Mouse (Mus musculus) bone marrow, adult 2 months (tissue): ENCODE results near the gene Pramel7. TPM values are rescaled to one million over a fixed set of nuclear protein-coding genes. Genes with fewer than 3 reads are reported as not detected.
"Not testable (repeated sequence)": the region's sequence is repeated elsewhere in the genome, so short reads cannot be mapped to it uniquely, and the experiment has no call there.

Source experiments
- H3K27ac ChIP-seq: fragments of 200-500 bp; 2 replicates; pipeline ENCODE4 v1.5.1; 2012; ENCODE audit warnings: low read depth, mild to moderate bottlenecking, control low read depth, inconsistent platforms, low read length; ENCODE audit not compliant: control insufficient read depth, poor library complexity, insufficient read depth
- H3K4me1 ChIP-seq: fragments of 200-500 bp; 2 replicates; pipeline ENCODE4 v1.6.1; 2011; ENCODE audit warnings: low read length; ENCODE audit not compliant: control insufficient read depth, insufficient read depth
- H3K4me3 ChIP-seq: fragments of 200-500 bp; replicated peaks from 2 replicates; pipeline ENCODE3; 2011; ENCODE audit warnings: mild to moderate bottlenecking, low read depth, low read length, control low read depth; ENCODE audit not compliant: control insufficient read depth
- CTCF ChIP-seq: fragments of 200-500 bp; IDR thresholded peaks from 2 replicates; pipeline ENCODE4 v1.5.1; 2011; ENCODE audit warnings: low read length, control low read depth; ENCODE audit not compliant: control insufficient read depth, insufficient read depth
- POLR2A ChIP-seq: fragments of 200-500 bp; IDR thresholded peaks from 2 replicates; pipeline ENCODE4 v1.6.1; 2011; ENCODE audit warnings: low read depth, mild to moderate bottlenecking, control low read depth, low read length, borderline replicate concordance; ENCODE audit not compliant: control insufficient read depth
- WGBS: fragments of 180-500 bp; shearing (Covaris S2); methylation state at CpG from one replicate; pipeline ENCODE4 v1.1.7; 2018; 5-methylcytosine and 5-hydroxymethylcytosine counted together
- polyA plus RNA-seq: library from polyadenylated mRNA; stranded (reverse); fragments of >200 nt; gene quantifications from 2 replicates; pipeline ENCODE4 v1.2.4, GENCODE M21; 2011; ENCODE audit warnings: low replicate concordance; ENCODE audit not compliant: missing spikeins, insufficient read depth, insufficient read length

Pramel7 gene
- polyA plus RNA-seq: not detected in 2 replicates

GRCm38 (mm10) chr2:87496993-87497392, at the start of gene Pramel7:
Gene Pramel7, minus strand, starts transcription at chr2:87497093.
- not testable (repeated sequence) for H3K27ac ChIP-seq, H3K4me3 ChIP-seq, H3K4me1 ChIP-seq
- 80% methylated on average over 4 of the region's 5 CpGs for WGBS

- no peaks in the 10 kb centered on the region for H3K4me1 ChIP-seq
- WGBS: 77% methylated on average over 1 of the region's 1 CpGs
- TF ChIP-seq CTCF (no peak), POLR2A (no peak)
- H3K4me3 ChIP-seq: no peak within 1 kb of the TSS
- H3K27ac ChIP-seq: no peak within 1 kb of the TSS
Observed at GRCm38 (mm10) chr2:87545442-87545841, 48.5 kb upstream of the Pramel7 start, which contains the start of gene Olfr1128. Gene Olfr1128, minus strand, starts transcription at chr2:87545542.

- Histone ChIP-seq H3K4me3 (no peak overlapping the region), H3K4me1 (no peaks in the 10 kb centered on the region), H3K27ac (no peak overlapping the region)
- no peak for TF ChIP-seq POLR2A
- TF ChIP-seq CTCF: no peak
- 67% methylated on average over 2 of the region's 2 CpGs for WGBS
Observed at GRCm38 (mm10) chr2:87534826-87535225, 37.9 kb upstream of the Pramel7 start.

GRCm38 (mm10) chr2:87531496-87531895, 34.6 kb upstream of the Pramel7 start, which contains the start of gene Olfr153:
Gene Olfr153, plus strand, starts transcription at chr2:87531796.
- H3K4me3 ChIP-seq: no peak within 1 kb of the TSS
- H3K27ac ChIP-seq: no peak within 1 kb of the TSS

GRCm38 (mm10) chr2:87525899-87526616, 29.2 kb upstream of the Pramel7 start:
- H3K27ac ChIP-seq, H3K4me1 ChIP-seq, H3K4me3 ChIP-seq: not testable (repeated sequence)
- WGBS: 41% methylated on average over 39 of the region's 39 CpGs

More at GRCm38 (mm10) chr2:87531496-87531895, 34.6 kb upstream of the Pramel7 start, which contains the start of gene Olfr153:
- TF ChIP-seq POLR2A (no peak), CTCF (no peak)
- no peaks in the 10 kb centered on the region for H3K4me1 ChIP-seq

- 80% methylated on average over 4 of the region's 4 CpGs for WGBS
- no peak for TF ChIP-seq CTCF
- Histone ChIP-seq H3K27ac (no peak overlapping the region), H3K4me3 (no peak overlapping the region), H3K4me1 (no peaks in the 10 kb centered on the region)
Observed at GRCm38 (mm10) chr2:87520651-87521050, 23.8 kb upstream of the Pramel7 start.

- TF ChIP-seq POLR2A (no peak), CTCF (no peak)
- 84% methylated on average over 3 of the region's 3 CpGs for WGBS
Observed at GRCm38 (mm10) chr2:87516581-87516980, 19.7 kb upstream of the Pramel7 start.

GRCm38 (mm10) chr2:87515457-87516060, 18.7 kb upstream of the Pramel7 start:
- TF ChIP-seq CTCF (no peak), POLR2A (no peak)
- no peaks in the 10 kb centered on the region for H3K4me1 ChIP-seq
- no peak overlapping the region for H3K4me3 ChIP-seq
- 62% methylated on average over 8 of the region's 8 CpGs for WGBS
- H3K27ac ChIP-seq: no peak overlapping the region

More at GRCm38 (mm10) chr2:87516581-87516980, 19.7 kb upstream of the Pramel7 start:
- no peaks in the 10 kb centered on the region for H3K4me1 ChIP-seq
- no peak overlapping the region for H3K27ac ChIP-seq
- H3K4me3 ChIP-seq: no peak overlapping the region
